ENCODE assay signal across 8 mouse cellular contexts in genomic region chr1:125676790-125677273, GRCm38 (mm10). TPM values are rescaled to one million over a fixed set of nuclear protein-coding genes. Genes with fewer than 3 reads are reported as not detected.
DNase-seq lines count a peak whose midpoint lies in the region; ATAC-seq and TF ChIP-seq lines count a peak whose summit lies in the region.

Gpr39 (plus strand) TSS chr1:125676995.

- no peaks in the 10 kb centered on the region for H3K36me3 ChIP-seq in embryonic facial prominence, embryonic 13.5 days
- H3K36me3 ChIP-seq in kidney, adult 2 months (ENCODE audit: control insufficient read depth, insufficient read depth, low read length), result no peaks in the 10 kb centered on the region
- no peaks in the 10 kb centered on the region for H3K36me3 ChIP-seq in lung, embryonic 15.5 days
- no peaks in the 10 kb centered on the region for H3K36me3 ChIP-seq in midbrain, embryonic 10.5 days

- H3K4me1 ChIP-seq in embryonic facial prominence, embryonic 13.5 days, result peaks cover 8% of the 10 kb centered on the region; the same call in 1 of the 2 replicates
- 0 out of 2 replicates have a peak, but pooled peaks cover 4% of the 10 kb centered on the region for H3K4me1 ChIP-seq in kidney, adult 2 months (ENCODE audit: control insufficient read depth, insufficient read depth, low read length)
- H3K4me1 ChIP-seq in lung, embryonic 15.5 days, result peaks cover 23% of the 10 kb centered on the region
- no peaks in the 10 kb centered on the region for H3K4me1 ChIP-seq in midbrain, embryonic 10.5 days

- H3K27me3 ChIP-seq in embryonic facial prominence, embryonic 13.5 days, result no peaks in the 10 kb centered on the region; the same call in 1 of the 2 replicates
- H3K27me3 ChIP-seq in kidney, adult 2 months (replicated peaks; ENCODE audit: control insufficient read depth, insufficient read depth, low read length), result no peaks in the 10 kb centered on the region
- H3K27me3 ChIP-seq in lung, embryonic 15.5 days, result no peaks in the 10 kb centered on the region
- H3K27me3 ChIP-seq in midbrain, embryonic 10.5 days (ENCODE audit: low read depth, poor library complexity, severe bottlenecking), result no peaks in the 10 kb centered on the region

- 58% methylated on average over 15 of the region's 15 CpGs for WGBS in embryonic facial prominence, embryonic 13.5 days
- 18% methylated on average over 15 of the region's 15 CpGs for WGBS in kidney, adult 2 months
- WGBS in lung, embryonic 15.5 days, result 34% methylated on average over 15 of the region's 15 CpGs
- 69% methylated on average over 15 of the region's 15 CpGs for WGBS in midbrain, embryonic 10.5 days

- peak; percentile 56; the same call in 1 of the 2 replicates for ATAC-seq in embryonic facial prominence, embryonic 13.5 days (ENCODE audit: insufficient number of reproducible peaks, insufficient read depth, low FRiP score, low TSS enrichment, low read depth)
- ATAC-seq in lung, embryonic 15.5 days (ENCODE audit: borderline replicate concordance, extremely low read depth, low FRiP score, low TSS enrichment), result peak; percentile 89
- ATAC-seq in frontal cortex, adult (ENCODE audit: low TSS enrichment), result no peak

- no peak for TF ChIP-seq POLR2A in kidney, adult 2 months (IDR thresholded peaks at IDR 0.05; ENCODE audit: low read depth, low read length)

- no peak within 1 kb of the TSS for H3K9ac ChIP-seq in embryonic facial prominence, embryonic 13.5 days
- H3K9ac ChIP-seq in lung, embryonic 15.5 days, result peak within 1 kb of the TSS; percentile 14; the same call in 1 of the 2 replicates

- no peaks in the 10 kb centered on the region for H3K9me3 ChIP-seq in embryonic facial prominence, embryonic 13.5 days
- no peaks in the 10 kb centered on the region for H3K9me3 ChIP-seq in lung, embryonic 15.5 days
- H3K9me3 ChIP-seq in midbrain, embryonic 10.5 days (replicated peaks), result no peaks in the 10 kb centered on the region

- no peak within 1 kb of the TSS for H3K27ac ChIP-seq in embryonic facial prominence, embryonic 13.5 days
- peak within 1 kb of the TSS; percentile 37; the same call in 1 of the 2 replicates for H3K27ac ChIP-seq in kidney, adult 2 months (ENCODE audit: insufficient read depth, low read depth, low read length)
- peak within 1 kb of the TSS; percentile 89 for H3K27ac ChIP-seq in lung, embryonic 15.5 days
- no peak within 1 kb of the TSS for H3K27ac ChIP-seq in midbrain, embryonic 10.5 days (replicated peaks)

- peak; percentile 78 for DNase-seq in 416B (ENCODE audit: low read depth)
- peak; percentile 91 for DNase-seq in kidney, adult 2 months
- peak; percentile 92 for DNase-seq in urinary bladder, postnatal 14 days (ENCODE audit: low spot score)
- DNase-seq in midbrain, embryonic 10.5 days (ENCODE audit: low spot score), result no peak
- DNase-seq in retina, postnatal 1 day, result no peak

- TF ChIP-seq CTCF in kidney, adult 2 months (conservative IDR thresholded peaks at IDR 0.05; ENCODE audit: insufficient read depth, insufficient read length, low read depth, low read length), result peak; percentile 48

- no peak within 1 kb of the TSS for H3K4me3 ChIP-seq in embryonic facial prominence, embryonic 13.5 days
- H3K4me3 ChIP-seq in kidney, adult 2 months (ENCODE audit: insufficient read depth, low read depth, low read length), result peak within 1 kb of the TSS; percentile 34
- H3K4me3 ChIP-seq in lung, embryonic 15.5 days, result peak within 1 kb of the TSS; percentile 31
- H3K4me3 ChIP-seq in midbrain, embryonic 10.5 days, result no peak within 1 kb of the TSS

- H3K4me2 ChIP-seq in embryonic facial prominence, embryonic 13.5 days, result 0 out of 2 replicates have a peak within 1 kb of the TSS, but pooled peaks have one; percentile 18
- peak within 1 kb of the TSS; percentile 48 for H3K4me2 ChIP-seq in lung, embryonic 15.5 days

RNA-seq across cellular contexts. Expression of gene Gpr39, which starts in this region (rescaled TPM):
- polyA plus RNA-seq in embryonic facial prominence, embryonic 13.5 days (2015; fragmentation: Nextera tagmentation; extraction: Ambion mirVana), result 0.11 TPM in 1 of 2 replicates, not detected in the other
- polyA plus RNA-seq in kidney, adult 2 months (2012; rRNA removed), result 3.2 and 4.0 TPM in 2 replicates
- polyA plus RNA-seq in lung, embryonic 15.5 days (2015; fragmentation: Nextera tagmentation; extraction: Ambion mirVana), result 3.8 and 3.9 TPM in 2 replicates
- not detected in 2 replicates for polyA plus RNA-seq in midbrain, embryonic 10.5 days (2016; fragmentation: Nextera tagmentation; extraction: Ambion mirVana)

Comparison
In these comparisons a context has a peak if more than half of its experiments do, and no peak if none do; other contexts are left out.
1. Peak in ATAC-seq and H3K4me2 ChIP-seq in embryonic facial prominence, embryonic 13.5 days; RNA of the gene not detected or under 1 TPM.
2. DNase-seq: peak in 416B (single experiment), kidney, adult 2 months (single experiment) and urinary bladder, postnatal 14 days (single experiment); none in midbrain, embryonic 10.5 days (single experiment) and retina, postnatal 1 day (single experiment).
3. H3K27ac ChIP-seq: peak in kidney, adult 2 months (single experiment) and lung, embryonic 15.5 days (single experiment); none in embryonic facial prominence, embryonic 13.5 days (single experiment) and midbrain, embryonic 10.5 days (single experiment).
4. H3K4me3 ChIP-seq: peak in kidney, adult 2 months (single experiment) and lung, embryonic 15.5 days (single experiment); none in embryonic facial prominence, embryonic 13.5 days (single experiment) and midbrain, embryonic 10.5 days (single experiment).